ENCODE assay signal across 9 mouse cellular contexts in genomic region chr5:148488891-148489723, GRCm38 (mm10).
DNase-seq lines count a peak whose midpoint lies in the region; ATAC-seq lines count a peak whose summit lies in the region.
"Had no signal": no experiment of that assay in that cellular context is flagged by ENCODE, and none has a peak within 500 bp of the region (broad histone marks: within the 10 kb centered on the region; RNA-seq: fewer than 3 reads in every experiment).

No protein-coding gene starts in this region.

- ATAC-seq in embryonic facial prominence, embryonic 15.5 days (ENCODE audit: insufficient number of reproducible peaks, low FRiP score, low TSS enrichment, low read depth), result peak; percentile 45; the same call in 1 of the 2 replicates

- H3K9ac ChIP-seq in embryonic facial prominence, embryonic 15.5 days, result no peak overlapping the region
- H3K9ac ChIP-seq: liver, embryonic 15.5 days had no signal

- H3K27me3 ChIP-seq in embryonic facial prominence, embryonic 15.5 days, result no peaks in the 10 kb centered on the region
- H3K27me3 ChIP-seq: liver, embryonic 15.5 days had no signal

- no peaks in the 10 kb centered on the region for H3K36me3 ChIP-seq in embryonic facial prominence, embryonic 15.5 days
- H3K36me3 ChIP-seq: liver, embryonic 15.5 days had no signal

- H3K4me2 ChIP-seq in embryonic facial prominence, embryonic 15.5 days (replicated peaks), result peak overlapping the region; percentile 32
- H3K4me2 ChIP-seq: liver, embryonic 15.5 days had no signal

- H3K4me1 ChIP-seq in embryonic facial prominence, embryonic 15.5 days, result peaks cover 14% of the 10 kb centered on the region
- H3K4me1 ChIP-seq: liver, embryonic 15.5 days had no signal

- 0 out of 2 replicates have a peak overlapping the region, but pooled peaks have one; percentile 39 for H3K27ac ChIP-seq in embryonic facial prominence, embryonic 15.5 days (replicated peaks)
- H3K27ac ChIP-seq: liver, embryonic 15.5 days had no signal

- no peaks in the 10 kb centered on the region for H3K9me3 ChIP-seq in embryonic facial prominence, embryonic 15.5 days (replicated peaks)
- H3K9me3 ChIP-seq: liver, embryonic 15.5 days had no signal

- peak; percentile 16 for DNase-seq in gastrocnemius, adult 18-20 months (ENCODE audit: low spot score)
- no peak for DNase-seq in gastrocnemius, postnatal 4 days (ENCODE audit: low spot score in 2 of 2)
- DNase-seq in spleen, adult 18-20 months, result peak; percentile 44 to 61
- DNase-seq in spleen, postnatal 4 days (ENCODE audit: low spot score in 2 of 2), result no peak
- peak; percentile 73 for DNase-seq in lung, postnatal 36 days
- DNase-seq in left cerebral cortex, adult 8-10 months (ENCODE audit: low spot score in 2 of 2), result no peak
- DNase-seq in embryo, embryonic 10 days (ENCODE audit: low spot score), result no peak

- no peak overlapping the region for H3K4me3 ChIP-seq in embryonic facial prominence, embryonic 15.5 days (replicated peaks)
- H3K4me3 ChIP-seq: liver, embryonic 15.5 days had no signal

- WGBS in embryonic facial prominence, embryonic 15.5 days, result 68% methylated on average over 13 of the region's 13 CpGs

Comparison
In these comparisons a context has a peak if more than half of its experiments do, and no peak if none do; other contexts are left out.
1. DNase-seq: peak in gastrocnemius, adult 18-20 months (single experiment), spleen, adult 18-20 months (2 of 2) and lung, postnatal 36 days (single experiment); none in gastrocnemius, postnatal 4 days (0 of 2), spleen, postnatal 4 days (0 of 2), left cerebral cortex, adult 8-10 months (0 of 2) and embryo, embryonic 10 days (single experiment).